Mouse (Mus musculus) gastrocnemius, postnatal 25 days (tissue): ENCODE results near the gene Lingo3. TPM values are rescaled to one million over a fixed set of nuclear protein-coding genes. Genes with fewer than 3 reads are reported as not detected.
A peak's percentile ranks its signal among the peaks of the same experiment; 100 is the strongest.
"Not testable (repeated sequence)": the region's sequence is repeated elsewhere in the genome, so short reads cannot be mapped to it uniquely, and the experiment has no call there.

Experiments
- DNase-seq: peaks from one replicate; pipeline ENCODE4 v3.0.0; 2022
- total RNA-seq, 2 experiments: library from RNA; stranded (reverse); gene quantifications; 1 replicate in 1 of 2; 2 replicates in 1 of 2; pipeline ENCODE4 v1.2.3; 2021

The Lingo3 gene
- total RNA-seq, 2 experiments from 2014 or later: 13.3 to 15.5 TPM

DNA sequence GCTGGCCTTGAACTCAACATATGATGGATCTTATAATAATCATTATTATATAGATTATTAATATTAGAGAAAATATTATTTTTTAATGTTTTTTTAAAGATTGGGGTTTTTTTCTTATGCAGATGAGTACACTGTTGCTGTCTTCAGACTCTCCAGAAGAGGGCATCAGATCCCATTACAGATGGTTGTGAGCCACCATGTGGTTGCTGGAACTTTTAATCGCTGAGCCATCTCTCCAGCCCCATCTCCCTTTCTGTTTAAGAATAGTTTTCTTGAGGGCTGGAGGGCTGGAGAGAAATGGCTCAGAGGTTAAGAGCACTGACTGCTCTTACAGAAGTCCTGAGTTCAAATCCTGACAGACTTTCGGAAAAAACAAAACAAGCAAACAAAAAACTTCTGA lies 21.8 kb downstream of the Lingo3 start:
- DNase-seq: no peak

DNA sequence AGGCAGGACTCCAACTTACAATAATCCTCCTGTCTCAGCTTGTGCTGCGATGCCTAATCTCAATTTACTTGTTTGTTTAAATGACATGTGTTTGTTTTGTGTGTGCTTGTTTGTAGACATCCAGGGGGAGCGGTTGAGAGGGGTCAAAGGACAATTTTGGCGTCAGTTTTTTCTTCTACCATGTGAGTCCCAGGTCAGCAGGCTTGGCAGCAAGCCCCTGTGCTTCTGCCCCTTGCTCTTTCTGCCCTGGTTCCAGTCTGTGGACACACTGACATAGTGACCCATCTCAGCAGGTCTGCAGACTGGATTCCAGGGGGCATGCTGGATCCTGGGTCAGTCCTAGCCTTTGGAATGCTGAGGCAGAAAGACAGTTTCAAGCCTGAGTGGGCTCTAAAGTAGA lies 24.4 kb downstream of the Lingo3 start:
- no peak for DNase-seq

DNA sequence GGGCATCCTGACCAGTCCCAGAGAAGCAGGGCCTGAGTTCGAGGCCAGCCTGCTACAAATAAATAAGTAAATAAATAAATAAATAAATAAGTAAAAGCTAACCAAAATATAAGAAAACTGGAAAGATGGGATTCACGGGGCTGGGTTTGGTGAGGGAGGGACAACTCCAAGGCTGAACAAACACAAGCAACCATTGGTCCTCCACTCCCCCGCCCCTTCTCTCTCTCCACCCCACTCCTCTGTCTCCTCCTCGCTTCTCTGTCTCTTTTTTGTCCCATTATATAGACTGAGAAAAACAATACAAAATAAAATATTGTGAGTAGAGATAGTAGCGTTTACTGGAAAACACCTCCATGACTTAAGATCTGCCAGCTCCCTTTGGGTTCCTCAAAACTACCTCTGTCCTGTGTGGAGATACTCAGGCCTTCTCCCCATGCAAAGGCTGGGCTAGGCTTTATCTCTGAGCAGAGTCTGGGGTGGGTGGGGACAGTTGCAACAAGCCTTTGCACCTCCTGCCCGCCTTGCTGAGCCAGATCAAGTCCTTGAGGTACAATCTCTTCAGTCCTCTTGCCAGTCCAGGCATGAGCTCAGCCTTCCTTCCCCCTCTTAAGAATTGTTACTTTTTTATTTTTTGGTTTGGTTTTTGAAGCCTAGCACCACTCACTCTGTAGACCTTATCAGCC lies 25.1 kb downstream of the Lingo3 start:
- no peak for DNase-seq

DNA sequence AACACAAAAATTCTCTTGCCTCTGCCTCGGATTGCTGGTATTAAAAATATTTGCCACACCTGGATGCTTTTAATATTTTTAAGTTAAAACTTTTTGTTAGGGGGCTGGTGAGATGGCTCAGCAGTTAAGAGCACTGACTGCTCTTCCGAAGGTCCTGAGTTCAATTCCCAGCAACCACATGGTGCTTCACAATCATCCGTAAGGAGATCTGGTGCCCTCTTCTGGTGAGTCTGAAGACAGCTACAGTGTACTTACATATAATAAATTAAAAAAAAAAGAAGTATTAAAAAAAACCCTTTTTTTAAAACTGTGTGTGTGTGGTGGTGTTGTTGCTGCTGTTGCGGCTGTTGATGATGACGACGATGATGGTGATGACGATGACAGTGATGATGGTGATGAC lies 25.9 kb downstream of the Lingo3 start:
- DNase-seq: not testable (repeated sequence)

DNA sequence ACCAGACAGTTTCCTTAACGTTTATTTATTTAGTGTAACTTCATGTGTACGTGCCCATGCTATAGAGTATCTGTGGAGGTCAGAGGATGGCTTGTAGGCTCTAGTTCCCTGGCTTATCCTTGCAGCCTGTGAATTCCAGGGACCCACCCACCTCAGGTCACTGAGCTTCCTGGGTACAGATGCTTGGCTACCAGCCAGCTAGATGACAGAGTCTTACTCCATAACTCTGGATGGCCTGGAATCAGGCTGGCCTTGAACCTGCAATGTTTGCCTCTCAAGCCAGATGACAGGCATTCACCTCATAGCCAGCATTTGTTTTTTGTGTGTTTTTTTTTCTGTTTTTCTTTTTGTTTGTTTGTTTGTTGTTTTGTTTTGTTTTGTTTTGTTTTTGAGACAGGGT lies 26.7 kb downstream of the Lingo3 start:
- no peak for DNase-seq

GRCm38 (mm10) chr10:80816303-80816702 lies 27.5 kb downstream of the Lingo3 start:
- DNase-seq: not testable (repeated sequence)

GRCm38 (mm10) chr10:80814800-80815199 lies 29.0 kb downstream of the Lingo3 start:
- no peak for DNase-seq

GRCm38 (mm10) chr10:80813366-80813765 lies 30.5 kb downstream of the Lingo3 start, which contains the start of gene Jsrp1:
Gene Jsrp1 (minus strand): TSS chr10:80813498.
- peak; percentile 75 for DNase-seq

GRCm38 (mm10) chr10:80812391-80813041 lies 31.3 kb downstream of the Lingo3 start:
- DNase-seq: peak; percentile 64

- no peak for DNase-seq
These were observed 33.8 kb downstream of the Lingo3 start for GRCm38 (mm10) chr10:80810084-80810483.

- DNase-seq: no peak
These were observed 34.7 kb downstream of the Lingo3 start for GRCm38 (mm10) chr10:80808985-80809632.

DNA sequence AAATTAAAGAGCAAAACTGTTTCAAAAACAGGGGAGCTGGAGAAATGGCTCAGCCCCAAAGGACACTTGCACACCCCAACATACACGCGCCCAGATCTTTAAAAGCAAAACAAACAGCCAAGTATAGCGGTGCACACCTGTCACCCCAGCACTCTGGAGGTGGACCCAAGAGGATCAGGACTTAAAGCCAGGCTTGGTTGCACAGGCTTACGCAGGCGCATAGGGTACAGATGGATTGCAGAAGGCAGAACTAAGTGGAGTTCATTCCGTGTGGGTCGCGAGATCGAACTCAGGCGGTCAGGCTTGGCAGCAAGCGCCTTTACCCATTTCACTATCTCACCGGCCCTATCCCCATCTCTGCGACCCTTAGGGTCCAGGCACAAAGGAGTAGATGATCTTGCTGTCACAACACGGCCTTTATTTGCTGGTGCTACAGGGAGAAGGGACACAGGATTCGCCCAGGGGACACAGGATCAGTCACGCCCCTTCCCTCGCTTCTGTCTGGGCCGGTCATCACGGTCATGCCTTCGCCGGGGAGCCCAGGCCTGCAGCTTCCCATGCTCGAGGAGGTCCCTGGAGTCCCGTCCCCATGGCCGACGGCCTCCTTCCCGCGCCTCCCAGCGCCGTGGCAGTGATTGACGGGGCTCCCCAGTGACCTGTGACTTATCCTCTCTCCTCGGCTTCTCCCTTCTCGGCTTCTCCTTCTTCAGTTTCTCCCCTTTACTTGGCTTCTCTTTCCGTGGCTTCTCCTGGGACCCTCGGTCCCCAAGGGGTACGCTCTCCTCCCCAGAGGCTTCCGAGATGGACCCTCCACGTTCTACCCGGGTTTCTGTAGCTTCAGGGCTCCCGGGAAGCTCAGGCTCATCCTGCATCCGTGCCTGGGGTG lies 35.5 kb downstream of the Lingo3 start:
- no peak for DNase-seq

- DNase-seq: peak; percentile 81
These were observed 36.7 kb downstream of the Lingo3 start for GRCm38 (mm10) chr10:80807057-80807627.

GRCm38 (mm10) chr10:80806341-80807056 lies 37.3 kb downstream of the Lingo3 start:
- no peak for DNase-seq

DNA sequence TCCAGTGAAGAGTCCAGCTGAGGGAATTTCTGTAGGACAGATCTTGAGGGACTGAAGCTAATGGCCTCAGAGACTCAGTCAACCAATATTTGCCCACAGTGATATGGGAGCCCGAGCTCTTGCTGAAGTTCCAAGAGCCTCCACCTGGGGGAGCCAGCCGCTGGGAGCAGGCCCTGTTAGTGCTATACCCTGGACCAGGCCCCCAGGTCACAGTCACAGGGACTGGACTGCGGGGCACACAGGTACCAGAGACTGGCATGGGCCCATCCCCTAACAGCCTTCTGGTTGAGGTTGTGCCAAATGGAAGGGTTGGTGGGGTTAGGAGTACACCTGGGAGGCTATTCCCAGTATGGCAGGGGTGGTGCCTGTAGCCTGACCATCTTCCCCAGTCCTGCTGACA lies 37.9 kb downstream of the Lingo3 start:
- DNase-seq: no peak

GRCm38 (mm10) chr10:80805322-80805721 lies 38.5 kb downstream of the Lingo3 start:
- no peak for DNase-seq

- DNase-seq: no peak
These were observed 38.9 kb downstream of the Lingo3 start, which contains the start of gene Amh for GRCm38 (mm10) chr10:80804916-80805315. Gene Amh (plus strand): TSS chr10:80805243.

DNA sequence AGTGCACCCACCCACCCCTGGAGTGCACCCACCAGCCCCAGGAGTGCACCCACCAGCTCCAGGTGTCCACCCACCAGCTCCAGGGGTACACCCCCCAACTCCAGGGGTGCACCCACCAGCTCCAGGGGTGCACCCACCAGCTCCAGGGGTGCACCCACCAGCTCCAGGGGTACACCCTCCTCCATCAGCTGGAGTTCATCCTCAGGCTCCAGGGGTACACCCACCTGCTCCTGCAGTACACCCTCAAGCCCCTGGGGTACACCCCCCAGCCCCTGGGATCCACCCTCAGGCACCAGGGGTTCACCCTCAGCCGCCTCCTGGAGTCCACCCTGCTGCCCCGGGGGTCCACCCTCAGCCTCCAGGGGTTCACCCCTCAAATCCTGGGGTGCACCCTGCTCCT lies 39.5 kb downstream of the Lingo3 start:
- no peak for DNase-seq

GRCm38 (mm10) chr10:80802996-80803395 lies 40.8 kb downstream of the Lingo3 start:
- no peak for DNase-seq

- no peak for DNase-seq
These were observed 41.5 kb downstream of the Lingo3 start for GRCm38 (mm10) chr10:80802204-80802912.
